Mouse (Mus musculus): ENCODE results near the gene Exosc7. TPM values are rescaled to one million over a fixed set of nuclear protein-coding genes. Genes with fewer than 3 reads are reported as not detected.

The Exosc7 gene
- total RNA-seq, 2 experiments from 2014 or later = 28.6 to 30.0 TPM

- no peak for DNase-seq
- intact Hi-C loops (cut with DNase I) = no loop called here
These were observed 64.5 kb downstream of the Exosc7 start for GRCm38 (mm10) chr9:123177380-123178048.

GRCm38 (mm10) chr9:123180003-123180402 is 67.0 kb downstream of the Exosc7 start:
- intact Hi-C loops (cut with DNase I) = no loop called here

GRCm38 (mm10) chr9:123183226-123183625 is 70.2 kb downstream of the Exosc7 start:
- intact Hi-C loops (cut with DNase I) = no loop called here
- DNase-seq = no peak

More at GRCm38 (mm10) chr9:123180003-123180402, 67.0 kb downstream of the Exosc7 start:
- no peak for DNase-seq

DNA sequence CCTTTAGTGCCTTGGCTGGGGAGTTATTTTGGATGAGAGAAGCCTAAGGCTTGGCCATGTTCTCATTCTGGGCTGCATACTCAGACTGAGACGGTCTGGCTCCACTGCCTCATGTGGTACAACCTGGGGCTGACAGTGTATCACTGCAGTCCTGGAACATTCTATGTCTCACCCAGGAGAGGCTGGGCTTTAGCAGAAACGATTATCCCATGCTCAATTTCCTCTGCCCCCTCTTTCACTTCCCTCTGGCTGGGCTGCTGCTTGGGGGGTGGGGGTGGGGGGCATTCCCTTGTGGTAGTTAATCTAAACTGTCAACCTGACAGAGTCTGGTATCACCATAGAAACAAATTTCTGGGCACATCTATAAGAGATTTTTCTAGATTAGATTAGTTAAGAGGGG is 72.5 kb downstream of the Exosc7 start:
- no peak for DNase-seq
- intact Hi-C loops (cut with DNase I) = no loop called here

Other genes with a start within 250 kb of the Exosc7 start
- 10 to 100 TPM; 81.3 to 84.5 TPM for gene Zfp445, start 247.2 kb upstream of the Exosc7 start, total RNA-seq (2021)
- gene Zkscan7, start 227.5 kb upstream of the Exosc7 start, total RNA-seq (2021) = 1 to 10 TPM; 6.3 to 6.6 TPM
- gene Zfp105, start 190.1 kb upstream of the Exosc7 start, total RNA-seq (2021) = 1 to 10 TPM; 1.9 to 2.0 TPM
- gene 1110059G10Rik, start 162.2 kb upstream of the Exosc7 start, total RNA-seq (2021) = 10 to 100 TPM; 15.4 to 19.0 TPM
- gene Kif15, start 162.2 kb upstream of the Exosc7 start, total RNA-seq (2021) = under 1 TPM; 0.78 to 0.87 TPM
- 10 to 100 TPM; 12.7 to 13.3 TPM for gene Tmem42, start 91.9 kb upstream of the Exosc7 start, total RNA-seq (2021)
- gene Tgm4, start 78.5 kb upstream of the Exosc7 start, total RNA-seq (2021) = not detected
- gene Zdhhc3, start within 50 bp of the Exosc7 start, total RNA-seq (2021) = 10 to 100 TPM; 40.7 to 43.0 TPM
- 10 to 100 TPM; 62.1 to 66.7 TPM for gene Clec3b, start 37.7 kb downstream of the Exosc7 start, total RNA-seq (2021)
- under 1 TPM; 0.11 to 0.17 TPM for gene Cdcp1, start 102.8 kb downstream of the Exosc7 start, total RNA-seq (2021)
- gene Tmem158, start 147.5 kb downstream of the Exosc7 start, total RNA-seq (2021) = 1 to 10 TPM; 6.4 to 7.7 TPM

Measured in heart, postnatal 36 days (tissue).